Comparison of ENCODE assay signal across 8 mouse cellular contexts in genomic region chr8:70544200-70544687, GRCm38 (mm10). TPM values are rescaled to one million over a fixed set of nuclear protein-coding genes. Genes with fewer than 3 reads are reported as not detected.
A peak's percentile ranks its signal among the peaks of the same experiment; 100 is the strongest.
DNase-seq lines count a peak whose midpoint lies in the region; ATAC-seq and TF ChIP-seq lines count a peak whose summit lies in the region.

No protein-coding gene starts in this region.

- DNase-seq in cerebellum, adult 2 months, result no peak
- no peak for DNase-seq in cerebellum, postnatal 4 days (ENCODE audit: low spot score in 2 of 2)
- DNase-seq in 3134 (ENCODE audit: extremely low read depth, insufficient read length, low spot score), result peak; percentile 67
- DNase-seq in embryo, embryonic 10.5 days (ENCODE audit: low spot score), result no peak

- WGBS in cerebellum, adult 2 months, result 70% methylated on average over 6 of the region's 6 CpGs
- WGBS in kidney, embryonic 16.5 days, result 59% methylated on average over 6 of the region's 6 CpGs
- WGBS in forebrain, embryonic 16.5 days, result 82% methylated on average over 6 of the region's 6 CpGs

- peak overlapping the region; percentile 35 for H3K9ac ChIP-seq in kidney, embryonic 16.5 days (replicated peaks; ENCODE audit: low read length)
- no peak overlapping the region for H3K9ac ChIP-seq in forebrain, embryonic 16.5 days (replicated peaks; ENCODE audit: low read depth, low read length)

- no peak overlapping the region for H3K27ac ChIP-seq in cerebellum, adult 2 months (ENCODE audit: insufficient read depth, low read length)
- peak overlapping the region; percentile 79 for H3K27ac ChIP-seq in bone marrow macrophage, adult 2 months (ENCODE audit: insufficient read depth, low read depth, low read length)
- 0 out of 2 replicates have a peak overlapping the region, but pooled peaks have one; percentile 34 for H3K27ac ChIP-seq in kidney, embryonic 16.5 days (ENCODE audit: low read length)
- H3K27ac ChIP-seq in forebrain, embryonic 16.5 days (ENCODE audit: low read length), result no peak overlapping the region

- H3K27me3 ChIP-seq in cerebellum, adult 2 months (ENCODE audit: control insufficient read depth, insufficient read depth, low read length), result no peaks in the 10 kb centered on the region
- H3K27me3 ChIP-seq in kidney, embryonic 16.5 days (ENCODE audit: insufficient read depth, low read length), result no peaks in the 10 kb centered on the region
- H3K27me3 ChIP-seq in forebrain, embryonic 16.5 days (replicated peaks; ENCODE audit: control insufficient read depth, insufficient read depth, low read length), result no peaks in the 10 kb centered on the region

- no peaks in the 10 kb centered on the region for H3K9me3 ChIP-seq in kidney, embryonic 16.5 days (ENCODE audit: low read length)
- H3K9me3 ChIP-seq in forebrain, embryonic 16.5 days (ENCODE audit: control insufficient read depth, low read length), result no peaks in the 10 kb centered on the region

- no peak overlapping the region for H3K4me2 ChIP-seq in kidney, embryonic 16.5 days (replicated peaks; ENCODE audit: low read depth, low read length)
- H3K4me2 ChIP-seq in forebrain, embryonic 16.5 days (ENCODE audit: low read length), result no peak overlapping the region

- peaks cover 27% of the 10 kb centered on the region for H3K4me1 ChIP-seq in cerebellum, adult 2 months (ENCODE audit: control insufficient read depth, insufficient read depth, low read length)
- peaks cover 76% of the 10 kb centered on the region for H3K4me1 ChIP-seq in bone marrow macrophage, adult 2 months (ENCODE audit: control insufficient read depth, insufficient read depth, low read length)
- H3K4me1 ChIP-seq in kidney, embryonic 16.5 days (ENCODE audit: insufficient read depth, low read length), result peaks cover 33% of the 10 kb centered on the region
- H3K4me1 ChIP-seq in forebrain, embryonic 16.5 days (replicated peaks; ENCODE audit: control insufficient read depth, insufficient read depth, low read length), result peaks cover 18% of the 10 kb centered on the region

- TF ChIP-seq POLR2A in cerebellum, adult 2 months (IDR thresholded peaks at IDR 0.05; ENCODE audit: borderline replicate concordance, insufficient read depth, low read length), result no peak
- TF ChIP-seq POLR2A in bone marrow macrophage, adult 2 months (IDR thresholded peaks at IDR 0.05; ENCODE audit: borderline replicate concordance, low read depth, low read length), result no peak

- H3K4me3 ChIP-seq in cerebellum, adult 2 months (replicated peaks; ENCODE audit: insufficient read depth, low read depth, low read length), result no peak overlapping the region
- 0 out of 2 replicates have a peak overlapping the region, but pooled peaks have one; percentile 12 for H3K4me3 ChIP-seq in bone marrow macrophage, adult 2 months (ENCODE audit: insufficient read depth, low read length)
- no peak overlapping the region for H3K4me3 ChIP-seq in kidney, embryonic 16.5 days (ENCODE audit: low read length)
- no peak overlapping the region for H3K4me3 ChIP-seq in forebrain, embryonic 16.5 days (replicated peaks; ENCODE audit: low read length)

- no peak for ATAC-seq in kidney, embryonic 16.5 days (ENCODE audit: low FRiP score, low TSS enrichment)
- ATAC-seq in megakaryocyte-erythroid progenitor cell, adult 5-6 weeks (replicated peaks; ENCODE audit: low FRiP score, low TSS enrichment, poor library complexity, severe bottlenecking), result 0 out of 2 replicates have a peak, but pooled peaks have one; percentile 17
- no peak for ATAC-seq in forebrain, embryonic 16.5 days

- 0 out of 2 replicates have a peak, but pooled peaks cover 2% of the 10 kb centered on the region for H3K36me3 ChIP-seq in kidney, embryonic 16.5 days (ENCODE audit: insufficient read depth, low read length)
- no peaks in the 10 kb centered on the region for H3K36me3 ChIP-seq in forebrain, embryonic 16.5 days (ENCODE audit: control insufficient read depth, insufficient read depth)

- TF ChIP-seq CTCF in cerebellum, adult 2 months (IDR thresholded peaks at IDR 0.05; ENCODE audit: borderline replicate concordance, insufficient read depth, low read depth, low read length), result peak; percentile 44; the same call in 1 of the 2 replicates
- TF ChIP-seq CTCF in bone marrow macrophage, adult 2 months (IDR thresholded peaks at IDR 0.05; ENCODE audit: low read depth, low read length), result peak; percentile 71; the same call in 1 of the 2 replicates

RNA-seq across cellular contexts. Expression of gene Ell, which starts 5.0 kb away (rescaled TPM):
- 27.9 and 29.1 TPM in 2 replicates for polyA plus RNA-seq in cerebellum, adult 2 months (2012; rRNA removed)
- 17.1 TPM in 2 replicates for polyA plus RNA-seq in bone marrow macrophage, adult 2 months (2012; ENCODE audit: insufficient read depth, insufficient read length, missing spikeins)
- polyA plus RNA-seq in kidney, embryonic 16.5 days (2015; fragmentation: Nextera tagmentation; extraction: Ambion mirVana), result 24.1 and 25.1 TPM in 2 replicates
- total RNA-seq in megakaryocyte-erythroid progenitor cell, adult 5-6 weeks (2014; fragmentation: Nextera tagmentation), result 14.7 and 22.0 TPM in 2 replicates
- total RNA-seq in megakaryocyte-erythroid progenitor cell, adult 5-6 weeks (2017), result 7.9 and 10.7 TPM in 2 replicates
- polyA plus RNA-seq in forebrain, embryonic 16.5 days (2015; fragmentation: Nextera tagmentation; extraction: Ambion mirVana), result 17.1 and 18.9 TPM in 2 replicates

RNA-seq across cellular contexts. Expression of gene Kxd1, which starts 16.5 kb away (rescaled TPM):
- polyA plus RNA-seq in cerebellum, adult 2 months (2012; rRNA removed), result 63.4 and 65.9 TPM in 2 replicates
- polyA plus RNA-seq in bone marrow macrophage, adult 2 months (2012; ENCODE audit: insufficient read depth, insufficient read length, missing spikeins), result 82.2 and 82.3 TPM in 2 replicates
- 65.4 and 69.9 TPM in 2 replicates for polyA plus RNA-seq in kidney, embryonic 16.5 days (2015; fragmentation: Nextera tagmentation; extraction: Ambion mirVana)
- 78.1 and 81.8 TPM in 2 replicates for total RNA-seq in megakaryocyte-erythroid progenitor cell, adult 5-6 weeks (2014; fragmentation: Nextera tagmentation)
- total RNA-seq in megakaryocyte-erythroid progenitor cell, adult 5-6 weeks (2017), result 65.5 and 93.7 TPM in 2 replicates
- 45.5 and 45.9 TPM in 2 replicates for polyA plus RNA-seq in forebrain, embryonic 16.5 days (2015; fragmentation: Nextera tagmentation; extraction: Ambion mirVana)

RNA-seq across cellular contexts. Expression of gene Fkbp8, which starts 16.7 kb away (rescaled TPM):
- polyA plus RNA-seq in cerebellum, adult 2 months (2012; rRNA removed), result 531 and 552 TPM in 2 replicates
- 163 and 178 TPM in 2 replicates for polyA plus RNA-seq in bone marrow macrophage, adult 2 months (2012; ENCODE audit: insufficient read depth, insufficient read length, missing spikeins)
- polyA plus RNA-seq in kidney, embryonic 16.5 days (2015; fragmentation: Nextera tagmentation; extraction: Ambion mirVana), result 353 and 359 TPM in 2 replicates
- 140 and 265 TPM in 2 replicates for total RNA-seq in megakaryocyte-erythroid progenitor cell, adult 5-6 weeks (2014; fragmentation: Nextera tagmentation)
- 172 and 176 TPM in 2 replicates for total RNA-seq in megakaryocyte-erythroid progenitor cell, adult 5-6 weeks (2017)
- polyA plus RNA-seq in forebrain, embryonic 16.5 days (2015; fragmentation: Nextera tagmentation; extraction: Ambion mirVana), result 402 and 462 TPM in 2 replicates

RNA-seq across cellular contexts. Expression of gene Uba52, which starts 33.6 kb away (rescaled TPM):
- 920 and 977 TPM in 2 replicates for polyA plus RNA-seq in cerebellum, adult 2 months (2012; rRNA removed)
- 825 and 873 TPM in 2 replicates for polyA plus RNA-seq in bone marrow macrophage, adult 2 months (2012; ENCODE audit: insufficient read depth, insufficient read length, missing spikeins)
- polyA plus RNA-seq in kidney, embryonic 16.5 days (2015; fragmentation: Nextera tagmentation; extraction: Ambion mirVana), result 869 and 882 TPM in 2 replicates
- 2,751 and 3,393 TPM in 2 replicates for total RNA-seq in megakaryocyte-erythroid progenitor cell, adult 5-6 weeks (2014; fragmentation: Nextera tagmentation)
- total RNA-seq in megakaryocyte-erythroid progenitor cell, adult 5-6 weeks (2017), result 4,463 and 5,230 TPM in 2 replicates
- 660 and 697 TPM in 2 replicates for polyA plus RNA-seq in forebrain, embryonic 16.5 days (2015; fragmentation: Nextera tagmentation; extraction: Ambion mirVana)

RNA-seq across cellular contexts. Expression of gene Rex1bd, which starts 37.7 kb away (rescaled TPM):
- polyA plus RNA-seq in cerebellum, adult 2 months (2012; rRNA removed), result 184 and 189 TPM in 2 replicates
- 80.7 and 86.0 TPM in 2 replicates for polyA plus RNA-seq in bone marrow macrophage, adult 2 months (2012; ENCODE audit: insufficient read depth, insufficient read length, missing spikeins)
- 133 and 135 TPM in 2 replicates for polyA plus RNA-seq in kidney, embryonic 16.5 days (2015; fragmentation: Nextera tagmentation; extraction: Ambion mirVana)
- total RNA-seq in megakaryocyte-erythroid progenitor cell, adult 5-6 weeks (2014; fragmentation: Nextera tagmentation), result 53.5 and 57.0 TPM in 2 replicates
- total RNA-seq in megakaryocyte-erythroid progenitor cell, adult 5-6 weeks (2017), result 25.8 and 48.7 TPM in 2 replicates
- polyA plus RNA-seq in forebrain, embryonic 16.5 days (2015; fragmentation: Nextera tagmentation; extraction: Ambion mirVana), result 149 and 157 TPM in 2 replicates

Comparison
In these comparisons a context has a peak if more than half of its experiments do, and no peak if none do; other contexts are left out.
1. H3K27ac ChIP-seq: peak in bone marrow macrophage, adult 2 months (single experiment) and kidney, embryonic 16.5 days (single experiment); none in cerebellum, adult 2 months (single experiment) and forebrain, embryonic 16.5 days (single experiment).